Mouse (Mus musculus): ENCODE measurements around the gene Gabpb2. TPM values are rescaled to one million over a fixed set of nuclear protein-coding genes. Genes with fewer than 3 reads are reported as not detected.

Gabpb2 gene
- 39.8 and 49.0 TPM in 2 replicates for polyA plus RNA-seq (2011; ENCODE audit: insufficient read depth, insufficient read length, low read depth, missing spikeins)

DNA sequence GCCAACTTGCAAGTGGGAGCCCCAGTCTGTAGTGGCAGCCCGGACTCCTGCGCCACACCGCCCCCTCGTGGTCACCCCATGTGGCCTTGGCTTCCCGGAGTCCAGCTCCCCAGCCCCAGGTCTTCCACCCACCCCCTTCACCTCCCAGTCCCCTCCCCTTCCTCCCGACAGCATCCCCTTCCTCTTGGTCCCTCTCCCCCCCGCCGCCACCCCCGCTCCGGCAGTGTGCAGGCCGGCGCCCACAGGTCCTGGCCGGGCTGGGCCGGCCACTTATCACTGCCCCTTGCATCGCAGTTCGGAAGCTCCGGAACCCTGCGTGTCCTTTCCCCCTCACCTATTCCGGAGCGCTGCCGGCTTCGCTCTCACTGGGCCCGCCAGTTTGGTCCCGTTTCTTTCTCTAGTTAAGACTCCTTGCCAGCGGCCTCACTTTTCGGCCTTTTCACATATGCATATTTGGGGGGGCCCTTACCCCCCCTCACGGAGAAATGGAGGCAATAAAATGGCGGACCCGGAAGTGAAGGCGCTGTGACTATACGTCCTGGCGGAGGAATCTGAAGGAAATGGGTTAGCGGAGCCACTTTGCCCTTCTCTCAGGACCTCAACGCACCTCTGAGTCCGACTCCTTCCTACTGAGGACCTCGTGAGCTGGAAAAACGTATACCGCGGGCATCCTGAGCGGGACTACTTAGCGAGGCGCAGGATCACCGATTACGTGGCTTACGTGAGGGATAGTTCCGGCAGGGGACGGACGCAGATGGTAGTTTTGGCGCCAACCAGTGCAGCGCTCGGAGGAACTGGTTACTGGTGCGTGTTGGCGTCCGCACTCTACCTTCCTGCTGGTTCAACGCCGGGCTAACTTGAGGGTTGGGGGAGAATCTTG lies at the start of gene Gabpb2:
Gene Gabpb2, minus strand, starts transcription at position 662 of the 880 bp plus-strand sequence.
- Histone ChIP-seq H3K4me3 (ENCODE audit: low read depth, low read length) (peak within 1 kb of the TSS; percentile 76), H3K27me3 (ENCODE audit: control insufficient read depth, insufficient read depth, low read length, poor library complexity, severe bottlenecking) (no peaks in the 10 kb centered on the region), H3K9ac (ENCODE audit: low read depth, poor library complexity, severe bottlenecking) (peak within 1 kb of the TSS; percentile 90), H3K36me3 (ENCODE audit: control insufficient read depth, insufficient read depth, low read length, poor library complexity, severe bottlenecking) (peaks cover 17% of the 10 kb centered on the region), H3K9me3 (replicated peaks; ENCODE audit: control insufficient read depth, insufficient read depth, low read length, poor library complexity, severe bottlenecking) (no peaks in the 10 kb centered on the region), H3K27ac (ENCODE audit: insufficient read depth, low read length) (peak within 1 kb of the TSS; percentile 74), H3K4me1 (ENCODE audit: control insufficient read depth, insufficient read depth, low read length) (no peaks in the 10 kb centered on the region)
- TF ChIP-seq POLR2A (IDR thresholded peaks at IDR 0.05; ENCODE audit: insufficient read depth, low read length) (peak; percentile 93), CTCF (IDR thresholded peaks at IDR 0.05; ENCODE audit: low read depth, low read length) (peak; percentile 82), EP300 (IDR thresholded peaks at IDR 0.05; ENCODE audit: insufficient read depth, low read depth, low read length) (peak; percentile 76; the same call in 1 of the 2 replicates)

- TF ChIP-seq POLR2A (IDR thresholded peaks at IDR 0.05; ENCODE audit: insufficient read depth, low read length) (no peak), EP300 (IDR thresholded peaks at IDR 0.05; ENCODE audit: insufficient read depth, low read depth, low read length) (no peak), CTCF (IDR thresholded peaks at IDR 0.05; ENCODE audit: low read depth, low read length) (no peak)
- H3K9me3 ChIP-seq (replicated peaks; ENCODE audit: control insufficient read depth, insufficient read depth, low read length, poor library complexity, severe bottlenecking): no peaks in the 10 kb centered on the region
- no peak overlapping the region for H3K9ac ChIP-seq (ENCODE audit: low read depth, poor library complexity, severe bottlenecking)
- no peak overlapping the region for H3K4me3 ChIP-seq (ENCODE audit: low read depth, low read length)
- H3K27ac ChIP-seq (ENCODE audit: insufficient read depth, low read length): no peak overlapping the region
- no peaks in the 10 kb centered on the region for H3K27me3 ChIP-seq (ENCODE audit: control insufficient read depth, insufficient read depth, low read length, poor library complexity, severe bottlenecking)
- H3K36me3 ChIP-seq (ENCODE audit: control insufficient read depth, insufficient read depth, low read length, poor library complexity, severe bottlenecking): peaks cover 25% of the 10 kb centered on the region
- peaks cover 5% of the 10 kb centered on the region for H3K4me1 ChIP-seq (ENCODE audit: control insufficient read depth, insufficient read depth, low read length)
These were observed 48.3 kb upstream of the Gabpb2 start for GRCm38 (mm10) chr3:95266052-95266451.

GRCm38 (mm10) chr3:95264724-95265123 lies 47.0 kb upstream of the Gabpb2 start:
- no peak for TF ChIP-seq CTCF (IDR thresholded peaks at IDR 0.05; ENCODE audit: low read depth, low read length)
- TF ChIP-seq EP300 (IDR thresholded peaks at IDR 0.05; ENCODE audit: insufficient read depth, low read depth, low read length): no peak
- TF ChIP-seq POLR2A (IDR thresholded peaks at IDR 0.05; ENCODE audit: insufficient read depth, low read length): no peak
- Histone ChIP-seq H3K36me3 (ENCODE audit: control insufficient read depth, insufficient read depth, low read length, poor library complexity, severe bottlenecking) (peaks cover 34% of the 10 kb centered on the region), H3K27me3 (ENCODE audit: control insufficient read depth, insufficient read depth, low read length, poor library complexity, severe bottlenecking) (no peaks in the 10 kb centered on the region), H3K9me3 (replicated peaks; ENCODE audit: control insufficient read depth, insufficient read depth, low read length, poor library complexity, severe bottlenecking) (no peaks in the 10 kb centered on the region), H3K4me1 (ENCODE audit: control insufficient read depth, insufficient read depth, low read length) (peaks cover 5% of the 10 kb centered on the region), H3K4me3 (ENCODE audit: low read depth, low read length) (no peak overlapping the region), H3K9ac (ENCODE audit: low read depth, poor library complexity, severe bottlenecking) (no peak overlapping the region), H3K27ac (ENCODE audit: insufficient read depth, low read length) (no peak overlapping the region)

DNA sequence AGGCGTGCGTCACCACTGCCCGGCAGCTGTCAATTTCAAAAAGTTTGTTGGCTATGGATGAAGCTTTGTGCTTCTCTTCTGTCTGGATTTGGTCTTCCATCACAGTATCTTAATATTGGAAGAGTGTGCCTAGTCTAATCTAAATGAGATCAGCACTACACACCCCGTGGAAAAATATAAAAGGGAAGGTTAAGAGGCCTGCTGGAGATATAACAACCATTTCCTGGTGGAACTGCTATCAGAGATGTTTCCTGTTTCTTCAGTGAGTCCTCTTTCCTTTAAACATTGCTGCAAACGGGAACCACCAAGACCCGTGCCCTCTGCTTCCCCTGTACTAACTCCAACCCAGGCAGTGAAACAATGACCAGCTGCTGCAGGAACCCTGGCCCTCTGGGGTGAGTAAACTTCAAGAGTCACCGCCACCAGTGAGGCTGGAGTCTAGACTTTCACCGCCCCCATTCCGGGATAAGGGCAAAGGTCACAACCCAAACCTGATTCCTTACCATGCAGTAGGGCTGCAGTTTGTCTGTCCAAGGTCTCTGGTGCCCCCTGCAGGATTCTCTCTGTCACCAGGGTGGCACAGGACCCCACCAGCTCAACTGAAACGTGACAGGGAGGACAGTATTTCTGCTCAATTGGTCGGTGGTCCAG lies 45.5 kb upstream of the Gabpb2 start:
- Histone ChIP-seq H3K4me1 (ENCODE audit: control insufficient read depth, insufficient read depth, low read length) (no peaks in the 10 kb centered on the region), H3K36me3 (ENCODE audit: control insufficient read depth, insufficient read depth, low read length, poor library complexity, severe bottlenecking) (peaks cover 46% of the 10 kb centered on the region), H3K9ac (ENCODE audit: low read depth, poor library complexity, severe bottlenecking) (no peak overlapping the region), H3K9me3 (replicated peaks; ENCODE audit: control insufficient read depth, insufficient read depth, low read length, poor library complexity, severe bottlenecking) (no peaks in the 10 kb centered on the region), H3K27ac (ENCODE audit: insufficient read depth, low read length) (no peak overlapping the region), H3K27me3 (ENCODE audit: control insufficient read depth, insufficient read depth, low read length, poor library complexity, severe bottlenecking) (no peaks in the 10 kb centered on the region), H3K4me3 (ENCODE audit: low read depth, low read length) (no peak overlapping the region)
- TF ChIP-seq EP300 (IDR thresholded peaks at IDR 0.05; ENCODE audit: insufficient read depth, low read depth, low read length) (no peak), CTCF (IDR thresholded peaks at IDR 0.05; ENCODE audit: low read depth, low read length) (peak; percentile 83)

GRCm38 (mm10) chr3:95261975-95262374 lies 44.3 kb upstream of the Gabpb2 start:
- H3K27me3 ChIP-seq (ENCODE audit: control insufficient read depth, insufficient read depth, low read length, poor library complexity, severe bottlenecking): no peaks in the 10 kb centered on the region

More at GRCm38 (mm10) chr3:95261975-95262374, 44.3 kb upstream of the Gabpb2 start:
- no peak overlapping the region for H3K4me3 ChIP-seq (ENCODE audit: low read depth, low read length)
- peaks cover 50% of the 10 kb centered on the region for H3K36me3 ChIP-seq (ENCODE audit: control insufficient read depth, insufficient read depth, low read length, poor library complexity, severe bottlenecking)
- TF ChIP-seq POLR2A (IDR thresholded peaks at IDR 0.05; ENCODE audit: insufficient read depth, low read length): no peak
- no peak for TF ChIP-seq EP300 (IDR thresholded peaks at IDR 0.05; ENCODE audit: insufficient read depth, low read depth, low read length)
- no peak for TF ChIP-seq CTCF (IDR thresholded peaks at IDR 0.05; ENCODE audit: low read depth, low read length)
- no peak overlapping the region for H3K9ac ChIP-seq (ENCODE audit: low read depth, poor library complexity, severe bottlenecking)
- no peak overlapping the region for H3K27ac ChIP-seq (ENCODE audit: insufficient read depth, low read length)
- H3K4me1 ChIP-seq (ENCODE audit: control insufficient read depth, insufficient read depth, low read length): no peaks in the 10 kb centered on the region
- H3K9me3 ChIP-seq (replicated peaks; ENCODE audit: control insufficient read depth, insufficient read depth, low read length, poor library complexity, severe bottlenecking): no peaks in the 10 kb centered on the region

Measured in ES-Bruce4 (cell line).